ENCODE assay signal across 15 mouse cellular contexts in genomic region chr1:19245032-19245431, GRCm38 (mm10). TPM values are rescaled to one million over a fixed set of nuclear protein-coding genes. Genes with fewer than 3 reads are reported as not detected.
A peak's percentile ranks its signal among the peaks of the same experiment; 100 is the strongest.
DNase-seq lines count a peak whose midpoint lies in the region; ATAC-seq and TF ChIP-seq lines count a peak whose summit lies in the region.
"Had no signal": no experiment of that assay in that cellular context is flagged by ENCODE, and none has a peak within 500 bp of the region (broad histone marks: within the 10 kb centered on the region; RNA-seq: fewer than 3 reads in every experiment).

No protein-coding gene starts in this region.

- no peak overlapping the region for H3K9ac ChIP-seq in forebrain, embryonic 15.5 days (replicated peaks)
- no peak overlapping the region for H3K9ac ChIP-seq in hindbrain, embryonic 12.5 days
- no peak overlapping the region for H3K9ac ChIP-seq in kidney, postnatal 0 days (ENCODE audit: low read depth, low read length)
- no peak overlapping the region for H3K9ac ChIP-seq in midbrain, postnatal 0 days (replicated peaks; ENCODE audit: low read length, poor library complexity, severe bottlenecking)
- H3K9ac ChIP-seq: stomach, embryonic 15.5 days had no signal

- peaks cover 61% of the 10 kb centered on the region for H3K27me3 ChIP-seq in forebrain, embryonic 15.5 days
- peaks cover 36% of the 10 kb centered on the region for H3K27me3 ChIP-seq in hindbrain, embryonic 12.5 days
- peaks cover 9% of the 10 kb centered on the region; the same call in 1 of the 2 replicates for H3K27me3 ChIP-seq in kidney, postnatal 0 days (ENCODE audit: insufficient read depth, low read length)
- H3K27me3 ChIP-seq in midbrain, postnatal 0 days (ENCODE audit: insufficient read depth, low read length), result peaks cover 17% of the 10 kb centered on the region

- no peak overlapping the region for H3K4me3 ChIP-seq in forebrain, embryonic 15.5 days
- H3K4me3 ChIP-seq in hindbrain, embryonic 12.5 days, result no peak overlapping the region
- H3K4me3 ChIP-seq in kidney, postnatal 0 days (replicated peaks; ENCODE audit: low read depth, low read length), result no peak overlapping the region
- H3K4me3 ChIP-seq in midbrain, postnatal 0 days (ENCODE audit: low read depth, low read length), result no peak overlapping the region
- H3K4me3 ChIP-seq: myocyte; stomach, embryonic 15.5 days had no signal

- peak; percentile 90 for ATAC-seq in forebrain, embryonic 15.5 days (replicated peaks)
- peak; percentile 91 for ATAC-seq in hindbrain, embryonic 12.5 days (ENCODE audit: low FRiP score)
- ATAC-seq in kidney, postnatal 0 days (replicated peaks; ENCODE audit: low FRiP score, low read depth), result peak; percentile 77; the same call in 1 of the 2 replicates
- ATAC-seq in midbrain, postnatal 0 days (ENCODE audit: low FRiP score), result peak; percentile 68

- H3K4me1 ChIP-seq in forebrain, embryonic 15.5 days, result peaks cover 14% of the 10 kb centered on the region; the same call in 1 of the 2 replicates
- peaks cover 4% of the 10 kb centered on the region for H3K4me1 ChIP-seq in hindbrain, embryonic 12.5 days
- no peaks in the 10 kb centered on the region for H3K4me1 ChIP-seq in kidney, postnatal 0 days (replicated peaks; ENCODE audit: insufficient read depth, low read length)
- no peaks in the 10 kb centered on the region for H3K4me1 ChIP-seq in midbrain, postnatal 0 days (ENCODE audit: insufficient read depth, low read length)
- H3K4me1 ChIP-seq: stomach, embryonic 15.5 days had no signal

- peak; percentile 35 for DNase-seq in kidney, postnatal 0 days (ENCODE audit: low spot score)
- DNase-seq in midbrain, postnatal 0 days (ENCODE audit: low spot score), result peak; percentile 54
- DNase-seq in right cerebral cortex, postnatal 4 days, result no peak
- no peak for DNase-seq in testis, postnatal 10 days (ENCODE audit: low spot score)
- no peak for DNase-seq in urinary bladder, adult 18-20 months (ENCODE audit: low spot score in 2 of 2)
- DNase-seq: adrenal gland, postnatal 36 days; cerebellum, adult 11-12 months; lung, postnatal 36 days; right cerebral cortex, postnatal 25 days had no signal

- TF ChIP-seq CTCF in kidney, postnatal 0 days (IDR thresholded peaks at IDR 0.05; ENCODE audit: low read depth), result no peak
- TF ChIP-seq CTCF in midbrain, postnatal 0 days (IDR thresholded peaks at IDR 0.05), result no peak

- no peaks in the 10 kb centered on the region for H3K36me3 ChIP-seq in forebrain, embryonic 15.5 days
- no peaks in the 10 kb centered on the region for H3K36me3 ChIP-seq in hindbrain, embryonic 12.5 days
- H3K36me3 ChIP-seq in kidney, postnatal 0 days (ENCODE audit: insufficient read depth, low read length), result no peaks in the 10 kb centered on the region
- H3K36me3 ChIP-seq in midbrain, postnatal 0 days (ENCODE audit: insufficient read depth, low read length), result no peaks in the 10 kb centered on the region
- H3K36me3 ChIP-seq: stomach, embryonic 15.5 days had no signal

- no peak overlapping the region for H3K4me2 ChIP-seq in forebrain, embryonic 15.5 days (replicated peaks)
- no peak overlapping the region for H3K4me2 ChIP-seq in hindbrain, embryonic 12.5 days (replicated peaks)
- H3K4me2 ChIP-seq in kidney, postnatal 0 days (ENCODE audit: low read length), result no peak overlapping the region
- no peak overlapping the region for H3K4me2 ChIP-seq in midbrain, postnatal 0 days (ENCODE audit: low read depth, low read length, poor library complexity, severe bottlenecking)
- H3K4me2 ChIP-seq: liver, embryonic 11.5 days; stomach, embryonic 15.5 days had no signal

- 8% methylated on average over 4 of the region's 4 CpGs for WGBS in forebrain, embryonic 15.5 days
- WGBS in hindbrain, embryonic 12.5 days, result 14% methylated on average over 4 of the region's 4 CpGs
- 9% methylated on average over 4 of the region's 4 CpGs for WGBS in kidney, postnatal 0 days
- 11% methylated on average over 4 of the region's 4 CpGs for WGBS in midbrain, postnatal 0 days

- no peaks in the 10 kb centered on the region for H3K9me3 ChIP-seq in forebrain, embryonic 15.5 days
- no peaks in the 10 kb centered on the region for H3K9me3 ChIP-seq in hindbrain, embryonic 12.5 days (replicated peaks)
- H3K9me3 ChIP-seq in kidney, postnatal 0 days (replicated peaks; ENCODE audit: low read length), result no peaks in the 10 kb centered on the region
- no peaks in the 10 kb centered on the region for H3K9me3 ChIP-seq in midbrain, postnatal 0 days (ENCODE audit: low read length)
- H3K9me3 ChIP-seq: stomach, embryonic 15.5 days had no signal

- no peak overlapping the region for H3K27ac ChIP-seq in forebrain, embryonic 15.5 days (replicated peaks)
- H3K27ac ChIP-seq in hindbrain, embryonic 12.5 days, result no peak overlapping the region
- H3K27ac ChIP-seq in kidney, postnatal 0 days, result no peak overlapping the region
- H3K27ac ChIP-seq in midbrain, postnatal 0 days (ENCODE audit: low read depth, low read length), result no peak overlapping the region
- H3K27ac ChIP-seq: stomach, embryonic 15.5 days had no signal

RNA-seq across cellular contexts. Expression of gene Tfap2b, which starts 36.3 kb away (rescaled TPM):
- polyA plus RNA-seq in forebrain, embryonic 15.5 days (2015; fragmentation: Nextera tagmentation; extraction: Ambion mirVana), result 1.9 and 3.8 TPM in 2 replicates
- 85.5 and 91.2 TPM in 2 replicates for polyA plus RNA-seq in hindbrain, embryonic 12.5 days (2016; fragmentation: Nextera tagmentation; extraction: Ambion mirVana)
- 61.5 and 62.3 TPM in 2 replicates for polyA plus RNA-seq in kidney, postnatal 0 days (2015; fragmentation: Nextera tagmentation; extraction: Ambion mirVana)
- 86.4 and 104 TPM in 2 replicates for total RNA-seq in midbrain, postnatal 0 days (2014; rRNA removed)
- 172 and 180 TPM in 2 replicates for polyA plus RNA-seq in midbrain, postnatal 0 days (2015; fragmentation: Nextera tagmentation; extraction: Ambion mirVana)
- polyA plus RNA-seq: heart, postnatal 0 days; myocyte had no signal

Comparison
In these comparisons a context has a peak if more than half of its experiments do, and no peak if none do; other contexts are left out.
1. DNase-seq: peak in kidney, postnatal 0 days (single experiment) and midbrain, postnatal 0 days (single experiment); none in right cerebral cortex, postnatal 4 days (single experiment), testis, postnatal 10 days (single experiment) and urinary bladder, adult 18-20 months (0 of 2).
2. RNA of gene Tfap2b, which starts 36.3 kb away (polyA plus RNA-seq): 172 to 180 TPM in midbrain, postnatal 0 days, 85.5 to 91.2 TPM in hindbrain, embryonic 12.5 days and 61.5 to 62.3 TPM in kidney, postnatal 0 days; 1.9 to 3.8 TPM in forebrain, embryonic 15.5 days; every median in the first group is over 10 times any median in the second.
3. Peak in every context shown above with its lines, with median percentiles within 50 percentile points of each other: ATAC-seq.